Mouse (Mus musculus) liver, embryonic 15.5 days (tissue): ENCODE data around the gene Wnt2. TPM values are rescaled to one million over a fixed set of nuclear protein-coding genes. Genes with fewer than 3 reads are reported as not detected.

Experiments
- ATAC-seq: fragments of 200-750 bp; cut with Nextera tagmentation; 2 replicates; pipeline ENCODE4 v1.8.0; 2017; ENCODE audit warnings: moderate number of reproducible peaks, mild to moderate bottlenecking, moderate library complexity; ENCODE audit not compliant: insufficient read depth
- H3K27ac ChIP-seq: fragments of 300-500 bp; sonication (generic); replicated peaks from 2 replicates; pipeline ENCODE4 v1.5.1; 2015; ENCODE audit warnings: mild to moderate bottlenecking, inconsistent platforms
- H3K27me3 ChIP-seq: fragments of 300-500 bp; sonication (generic); 2 replicates; pipeline ENCODE4 v1.6.1; 2015; ENCODE audit warnings: mild to moderate bottlenecking, inconsistent platforms
- H3K36me3 ChIP-seq: fragments of 300-500 bp; sonication (generic); replicated peaks from 2 replicates; pipeline ENCODE4 v1.6.1; 2015; ENCODE audit warnings: moderate library complexity, mild to moderate bottlenecking, inconsistent platforms
- H3K4me1 ChIP-seq: fragments of 300-500 bp; sonication (generic); replicated peaks from 2 replicates; pipeline ENCODE4 v1.6.1; 2015; ENCODE audit warnings: inconsistent platforms
- H3K4me2 ChIP-seq: fragments of 300-500 bp; sonication (generic); 2 replicates; pipeline ENCODE4 v1.6.1; 2015; ENCODE audit warnings: moderate library complexity, mild to moderate bottlenecking, inconsistent platforms
- H3K4me3 ChIP-seq: fragments of 300-500 bp; sonication (generic); replicated peaks from 2 replicates; pipeline ENCODE4 v1.5.1; 2015; ENCODE audit warnings: mild to moderate bottlenecking, inconsistent platforms
- H3K9ac ChIP-seq: fragments of 300-500 bp; sonication (generic); 2 replicates; pipeline ENCODE4 v1.6.1; 2015; ENCODE audit warnings: moderate library complexity, mild to moderate bottlenecking, inconsistent platforms
- H3K9me3 ChIP-seq: fragments of 300-500 bp; sonication (generic); replicated peaks from 2 replicates; pipeline ENCODE4 v1.6.1; 2016; ENCODE audit warnings: inconsistent platforms
- WGBS: fragments of 180-500 bp; shearing (Covaris S2); methylation state at CpG from one replicate; pipeline ENCODE4 v1.1.7; 2015; ENCODE audit warnings: mixed read lengths; ENCODE audit not compliant: insufficient replicate concordance; 5-methylcytosine and 5-hydroxymethylcytosine counted together
- polyA plus RNA-seq: library from polyadenylated mRNA; unstranded; fragments of >200 nt; fragmentation: Nextera tagmentation; extraction: Ambion mirVana; gene quantifications from 2 replicates; pipeline ENCODE4 v1.2.1, GENCODE M21; 2015

The Wnt2 gene
- polyA plus RNA-seq, 1 experiment from 2014 or later, result 1.6 TPM

DNA sequence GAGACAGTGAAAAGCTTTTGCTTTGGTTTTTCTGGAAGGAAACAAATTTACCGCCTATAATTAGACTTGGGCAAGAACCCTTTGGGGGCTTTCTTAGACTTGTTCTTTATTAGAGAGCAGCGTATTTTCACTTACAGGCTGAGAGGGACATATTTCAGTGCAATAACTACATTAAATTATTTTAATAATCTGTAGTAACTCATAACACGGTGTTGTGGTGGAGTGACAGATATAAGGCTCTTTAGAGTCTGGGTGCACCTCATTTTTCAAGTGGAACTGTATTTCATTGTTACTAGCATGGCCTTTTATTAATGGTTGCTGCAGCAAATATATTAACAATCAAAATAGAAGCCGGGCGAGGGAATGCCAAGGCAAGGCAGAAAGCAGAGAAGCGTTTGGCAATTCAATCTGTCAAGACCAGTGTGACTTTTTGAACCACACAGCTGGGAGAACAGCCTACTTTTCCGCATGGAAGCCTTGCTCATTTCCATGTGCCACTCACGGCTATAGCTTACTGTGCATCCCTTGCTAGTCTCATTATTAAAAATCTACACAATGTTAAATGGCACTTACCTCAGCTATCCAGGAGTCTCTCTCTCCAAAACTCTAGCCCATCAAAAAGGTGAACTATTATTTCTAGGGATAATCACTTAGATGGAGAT, 6.1 kb downstream of the Wnt2 start:
- Histone ChIP-seq H3K27ac (no peak overlapping the region), H3K36me3 (no peaks in the 10 kb centered on the region), H3K4me3 (no peak overlapping the region), H3K4me2 (no peak overlapping the region), H3K9me3 (no peaks in the 10 kb centered on the region), H3K27me3 (peaks cover 13% of the 10 kb centered on the region), H3K4me1 (no peaks in the 10 kb centered on the region), H3K9ac (no peak overlapping the region)
- ATAC-seq, result no peak
- WGBS, result 71% methylated on average over 8 of the region's 8 CpGs

DNA sequence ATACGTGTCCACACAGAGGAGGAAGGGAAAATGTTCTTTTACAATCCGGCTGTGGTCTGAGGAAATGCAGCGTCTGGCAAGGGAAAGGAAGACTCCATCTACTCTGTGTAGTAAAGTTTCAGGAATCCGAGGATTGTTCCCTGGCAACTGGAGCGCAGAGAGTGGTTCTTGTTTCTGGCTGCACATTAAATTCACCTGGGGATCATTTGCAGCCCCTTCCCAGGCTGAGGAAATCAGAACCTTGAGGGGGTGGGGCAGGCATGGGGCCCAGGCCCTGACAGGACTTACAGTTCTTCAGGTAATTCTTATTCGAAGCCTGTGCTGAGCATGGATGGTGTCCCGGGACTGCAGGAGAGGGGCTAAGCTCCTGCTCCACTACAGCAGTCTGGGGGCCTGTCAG, 17.0 kb downstream of the Wnt2 start:
- Histone ChIP-seq H3K9ac (no peak overlapping the region), H3K27ac (no peak overlapping the region), H3K4me2 (no peak overlapping the region), H3K4me1 (no peaks in the 10 kb centered on the region), H3K36me3 (no peaks in the 10 kb centered on the region), H3K9me3 (no peaks in the 10 kb centered on the region), H3K4me3 (no peak overlapping the region), H3K27me3 (no peaks in the 10 kb centered on the region)
- ATAC-seq, result no peak
- WGBS, result 60% methylated on average over 7 of the region's 7 CpGs

DNA sequence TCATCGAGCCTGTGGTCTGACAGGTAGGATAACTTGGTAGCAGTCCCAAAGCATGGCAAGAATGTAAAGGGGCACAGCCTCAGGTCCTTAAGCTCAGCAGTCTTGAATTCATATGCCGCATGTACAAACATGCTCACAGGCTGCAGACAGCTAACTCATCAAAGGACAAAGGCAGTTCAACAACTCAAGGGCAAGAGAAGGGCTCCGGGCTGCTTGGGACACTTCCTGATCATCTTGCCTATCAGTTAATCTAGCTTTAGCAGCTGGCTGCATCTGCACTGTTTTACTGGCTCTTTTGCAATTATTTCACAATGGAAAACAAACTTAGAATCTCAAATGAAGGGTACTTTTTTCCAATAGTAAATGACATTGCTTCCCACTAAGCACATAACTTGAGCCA, 23.0 kb downstream of the Wnt2 start:
- H3K4me1 ChIP-seq, result no peaks in the 10 kb centered on the region
- H3K9ac ChIP-seq, result no peak overlapping the region
- no peak overlapping the region for H3K4me2 ChIP-seq
- no peaks in the 10 kb centered on the region for H3K36me3 ChIP-seq
- H3K9me3 ChIP-seq, result no peaks in the 10 kb centered on the region
- no peak overlapping the region for H3K4me3 ChIP-seq
- no peaks in the 10 kb centered on the region for H3K27me3 ChIP-seq
- no peak overlapping the region for H3K27ac ChIP-seq
- ATAC-seq, result no peak
- WGBS, result 43% methylated on average over 3 of the region's 3 CpGs

DNA sequence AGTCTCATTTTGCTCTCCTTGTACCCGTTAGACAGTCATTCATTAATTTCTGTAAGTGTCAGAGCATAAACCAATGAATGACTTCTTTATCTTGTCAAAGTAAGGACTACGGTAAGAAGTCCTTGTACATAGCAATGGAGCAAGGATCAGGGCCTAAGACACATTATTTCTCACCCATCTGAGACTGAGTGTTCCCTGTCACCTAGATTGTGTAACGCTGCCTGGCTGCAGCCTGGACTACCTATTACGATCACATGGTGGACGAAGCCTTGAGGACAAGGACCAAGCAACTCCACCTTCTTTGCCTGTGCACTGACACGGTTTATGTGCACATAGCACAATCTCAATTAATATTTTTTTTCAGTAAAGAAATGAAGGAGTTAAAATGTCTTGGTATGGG, 28.3 kb downstream of the Wnt2 start:
- no peak overlapping the region for H3K4me2 ChIP-seq
- 71% methylated on average over 6 of the region's 6 CpGs for WGBS
- no peak overlapping the region for H3K27ac ChIP-seq
- H3K4me3 ChIP-seq, result no peak overlapping the region
- no peak for ATAC-seq
- H3K36me3 ChIP-seq, result no peaks in the 10 kb centered on the region
- no peaks in the 10 kb centered on the region for H3K4me1 ChIP-seq
- H3K9me3 ChIP-seq, result no peaks in the 10 kb centered on the region
- H3K27me3 ChIP-seq, result no peaks in the 10 kb centered on the region
- no peak overlapping the region for H3K9ac ChIP-seq

DNA sequence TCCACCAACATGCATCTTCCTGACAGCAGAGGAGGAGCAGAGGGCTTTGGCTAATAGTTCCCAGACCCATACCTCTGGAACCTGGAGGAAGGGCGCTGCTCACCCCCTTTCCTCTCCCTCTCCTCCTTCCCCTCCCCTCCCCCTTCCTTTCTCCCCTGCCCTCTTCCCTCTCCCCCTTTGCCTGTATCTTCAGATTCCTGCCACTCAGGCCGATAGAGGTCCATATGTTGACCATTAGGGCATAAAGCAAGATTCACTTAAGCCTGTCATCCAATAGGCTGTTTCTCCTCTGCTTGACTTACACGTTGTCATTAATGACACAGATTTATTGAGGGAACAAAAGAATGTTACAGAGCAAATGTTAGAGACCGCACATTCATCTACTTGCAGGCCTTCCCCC, 31.9 kb downstream of the Wnt2 start:
- Histone ChIP-seq H3K4me2 (no peak overlapping the region), H3K27me3 (no peaks in the 10 kb centered on the region), H3K9me3 (no peaks in the 10 kb centered on the region), H3K9ac (no peak overlapping the region), H3K4me3 (no peak overlapping the region), H3K36me3 (no peaks in the 10 kb centered on the region), H3K27ac (no peak overlapping the region), H3K4me1 (no peaks in the 10 kb centered on the region)
- no peak for ATAC-seq
- WGBS, result 63% methylated on average over 4 of the region's 4 CpGs

DNA sequence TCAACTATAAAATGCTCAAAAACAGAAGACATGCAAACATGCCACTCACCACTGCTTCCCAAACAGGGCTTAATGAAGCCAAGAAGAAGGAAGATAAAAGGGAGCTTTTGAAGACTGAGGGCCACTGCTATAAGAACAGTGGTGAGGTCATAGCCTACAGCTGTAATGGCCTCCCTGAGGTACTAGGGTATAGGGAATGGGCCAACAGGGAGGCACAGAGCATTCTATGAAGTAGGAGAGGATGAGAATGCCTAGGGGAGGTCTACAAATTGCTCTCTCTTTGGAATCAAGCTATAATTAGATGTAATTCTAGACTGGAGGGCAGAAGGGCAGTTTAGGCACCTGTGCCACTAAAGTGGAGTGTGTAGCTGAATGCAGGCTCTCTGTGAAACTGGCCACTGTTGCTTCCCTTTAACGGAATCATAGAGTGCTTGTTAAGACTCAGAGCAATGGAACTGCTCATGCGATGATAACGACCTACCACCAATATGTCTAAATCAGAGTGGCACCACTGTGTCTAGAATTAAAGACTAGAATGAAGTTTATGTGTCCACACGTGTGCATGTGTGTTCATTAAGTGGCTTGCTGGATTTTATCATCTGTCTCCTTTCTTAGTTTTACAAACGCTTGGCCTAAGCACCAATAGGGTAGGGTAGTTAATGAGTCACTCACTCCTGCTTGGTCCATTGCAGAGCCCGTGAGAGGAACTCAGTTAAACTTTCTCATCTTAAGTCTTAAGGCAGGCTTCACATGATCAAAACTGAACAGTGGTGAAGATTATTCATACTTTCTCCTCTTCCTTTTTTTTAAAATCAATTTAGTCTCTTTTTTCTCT, 35.2 kb downstream of the Wnt2 start:
- 61% methylated on average over 6 of the region's 6 CpGs for whole genome bisulfite sequencing
- Histone ChIP-seq H3K36me3 (no peaks in the 10 kb centered on the region), H3K9ac (no peak overlapping the region), H3K4me3 (no peak overlapping the region), H3K27ac (no peak overlapping the region), H3K27me3 (no peaks in the 10 kb centered on the region), H3K4me2 (no peak overlapping the region), H3K9me3 (no peaks in the 10 kb centered on the region), H3K4me1 (no peaks in the 10 kb centered on the region)
- no peak for ATAC-seq

DNA sequence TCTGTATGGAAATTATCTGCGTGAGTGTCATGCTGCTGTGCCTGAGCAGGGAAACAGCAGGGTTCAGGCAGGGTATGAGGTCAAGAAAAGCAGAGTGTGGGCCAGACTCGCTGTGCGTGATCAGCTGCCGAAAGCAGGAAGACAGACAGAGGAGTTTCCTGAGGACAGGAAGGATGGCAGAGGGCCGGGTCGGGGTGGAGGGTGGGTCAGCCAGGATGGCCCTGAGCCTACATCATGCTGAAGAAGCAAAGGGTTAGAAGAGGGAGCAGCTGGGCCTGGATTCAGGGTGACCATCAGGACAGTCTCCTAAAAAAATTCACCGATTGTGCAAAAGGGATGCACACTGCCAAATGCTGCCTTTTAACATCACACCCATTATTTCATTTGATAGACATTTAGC, 38.8 kb downstream of the Wnt2 start:
- no peak overlapping the region for H3K4me2 ChIP-seq
- no peak for ATAC-seq
- H3K4me3 ChIP-seq, result no peak overlapping the region
- no peaks in the 10 kb centered on the region for H3K27me3 ChIP-seq
- no peaks in the 10 kb centered on the region for H3K4me1 ChIP-seq
- no peak overlapping the region for H3K27ac ChIP-seq
- 34% methylated on average over 7 of the region's 7 CpGs for WGBS
- H3K9me3 ChIP-seq, result no peaks in the 10 kb centered on the region
- no peak overlapping the region for H3K9ac ChIP-seq
- H3K36me3 ChIP-seq, result no peaks in the 10 kb centered on the region

DNA sequence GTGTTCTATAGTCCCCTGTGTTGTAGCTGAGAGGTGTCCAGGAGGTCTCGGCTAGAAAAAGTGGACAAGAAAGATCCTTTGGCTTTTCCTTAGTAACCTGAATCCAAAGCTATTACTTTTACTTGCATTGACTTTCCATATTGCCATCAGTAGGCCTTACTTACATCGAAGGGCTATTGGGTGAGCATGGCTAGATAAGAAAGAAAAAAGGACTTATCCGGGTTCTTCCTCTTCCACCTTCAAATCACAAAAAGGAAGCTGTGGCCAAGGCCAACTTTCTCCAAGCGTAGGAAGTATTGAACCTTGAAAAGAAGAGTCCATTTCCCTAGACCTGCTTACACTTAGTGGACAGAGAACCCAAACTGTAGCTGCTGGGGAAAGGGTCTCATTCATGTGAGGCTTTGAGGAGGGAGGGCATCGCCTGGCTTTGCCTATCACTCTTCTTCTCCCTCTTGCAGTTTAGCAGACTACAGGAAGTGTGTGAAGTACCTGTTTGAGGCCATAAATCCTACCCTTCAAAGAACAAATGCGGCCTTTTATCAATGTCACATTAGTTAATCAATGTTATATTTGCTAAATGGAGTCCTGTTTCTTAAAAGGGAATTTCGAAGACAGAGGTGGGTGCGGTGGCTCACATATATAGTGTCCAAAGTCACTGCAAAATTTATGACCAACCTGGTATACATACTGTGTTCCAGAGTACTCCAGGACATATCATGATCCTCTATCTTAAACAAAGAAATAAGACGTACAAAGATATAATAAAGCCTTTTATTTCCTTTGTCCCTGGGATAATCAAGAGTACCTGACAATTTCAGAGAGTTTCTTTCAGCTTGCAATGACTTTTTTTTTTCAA, 40.0 kb downstream of the Wnt2 start:
- WGBS, result 58% methylated on average over 9 of the region's 9 CpGs
- no peaks in the 10 kb centered on the region for H3K36me3 ChIP-seq
- no peak for ATAC-seq

DNA sequence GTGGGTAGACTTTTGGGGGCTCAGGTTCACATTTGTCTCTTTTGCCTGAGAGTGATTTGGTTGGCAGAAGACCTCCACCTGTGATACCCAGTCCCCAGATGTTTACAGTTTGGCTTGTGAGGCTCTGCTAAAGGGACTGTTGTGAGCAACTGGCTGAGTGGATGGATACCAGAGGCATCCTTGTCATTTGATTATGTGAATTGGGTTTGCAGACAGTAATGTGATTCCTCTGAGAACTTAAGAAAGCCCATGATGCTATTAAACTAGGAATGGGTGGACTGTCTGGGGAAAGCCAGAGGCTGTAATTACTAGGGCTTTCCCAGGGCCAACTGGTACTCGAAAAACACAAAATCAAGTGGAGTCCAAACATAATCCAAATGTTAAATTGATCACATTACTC, 51.0 kb downstream of the Wnt2 start:
- no peak for ATAC-seq
- H3K4me3 ChIP-seq, result no peak overlapping the region
- H3K4me1 ChIP-seq, result no peaks in the 10 kb centered on the region
- H3K27me3 ChIP-seq, result no peaks in the 10 kb centered on the region
- H3K27ac ChIP-seq, result no peak overlapping the region
- no peaks in the 10 kb centered on the region for H3K36me3 ChIP-seq
- no peak overlapping the region for H3K4me2 ChIP-seq
- no peak overlapping the region for H3K9ac ChIP-seq
- 43% methylated on average over 1 of the region's 1 CpGs for WGBS
- no peaks in the 10 kb centered on the region for H3K9me3 ChIP-seq

More for the DNA sequence above, 40.0 kb downstream of the Wnt2 start:
- Histone ChIP-seq H3K27ac (no peak overlapping the region), H3K27me3 (no peaks in the 10 kb centered on the region), H3K4me3 (no peak overlapping the region), H3K9me3 (no peaks in the 10 kb centered on the region), H3K9ac (no peak overlapping the region), H3K4me2 (no peak overlapping the region), H3K4me1 (no peaks in the 10 kb centered on the region)

DNA sequence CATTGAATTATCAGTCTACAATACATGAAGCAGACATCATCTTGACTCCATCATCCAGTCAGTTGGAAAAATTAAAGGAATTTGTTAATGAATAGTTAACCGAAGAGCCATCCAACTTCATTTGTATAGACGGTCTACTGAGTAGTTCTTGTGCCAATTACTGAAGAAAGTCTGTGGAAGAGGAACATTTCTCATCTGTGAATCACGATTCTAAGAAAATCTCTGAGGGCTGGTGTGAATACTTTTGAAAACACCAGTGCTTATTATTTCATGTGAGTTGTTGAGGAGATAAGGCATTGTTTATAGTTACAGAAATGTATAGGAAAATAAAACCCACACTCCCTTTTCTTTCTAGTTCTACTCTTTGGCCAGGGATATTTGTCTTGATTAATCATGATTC, 51.5 kb downstream of the Wnt2 start:
- Histone ChIP-seq H3K27ac (no peak overlapping the region), H3K27me3 (no peaks in the 10 kb centered on the region), H3K4me1 (no peaks in the 10 kb centered on the region), H3K4me3 (no peak overlapping the region), H3K9me3 (no peaks in the 10 kb centered on the region), H3K36me3 (no peaks in the 10 kb centered on the region), H3K9ac (no peak overlapping the region), H3K4me2 (no peak overlapping the region)
- WGBS, result 61% methylated on average over 3 of the region's 3 CpGs
- ATAC-seq, result no peak

DNA sequence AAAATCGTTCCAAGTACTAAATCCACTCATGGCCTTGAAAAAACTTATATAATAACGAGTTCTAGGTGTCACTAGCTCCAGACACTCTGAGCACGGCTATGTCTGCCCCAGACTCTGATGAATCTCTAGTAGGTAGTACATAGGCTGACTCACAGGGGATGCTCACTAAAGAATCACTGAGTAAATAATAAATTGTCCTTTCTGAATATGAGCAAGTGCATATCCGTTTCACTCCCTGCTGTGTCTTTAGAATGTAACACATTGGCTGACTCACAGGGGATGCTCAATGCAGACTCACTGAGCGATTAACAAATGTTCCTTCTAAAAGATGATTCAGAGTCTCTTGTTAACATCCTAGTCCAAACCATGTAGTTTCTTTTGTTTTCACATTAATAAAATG, 52.1 kb downstream of the Wnt2 start:
- Histone ChIP-seq H3K4me2 (no peak overlapping the region), H3K4me1 (no peaks in the 10 kb centered on the region), H3K27ac (no peak overlapping the region), H3K27me3 (no peaks in the 10 kb centered on the region), H3K4me3 (no peak overlapping the region), H3K36me3 (no peaks in the 10 kb centered on the region), H3K9ac (no peak overlapping the region), H3K9me3 (no peaks in the 10 kb centered on the region)
- no peak for ATAC-seq
- 59% methylated on average over 5 of the region's 5 CpGs for WGBS
